Mouse (Mus musculus) hindbrain, embryonic 12.5 days (tissue): ENCODE results near the gene Hspbap1. TPM values are rescaled to one million over a fixed set of nuclear protein-coding genes. Genes with fewer than 3 reads are reported as not detected.

ENCODE experiments used
- ATAC-seq: fragments of 200-750 bp; cut with Nextera tagmentation; 2 replicates; pipeline ENCODE4 v1.8.0; 2017; ENCODE audit warnings: moderate TSS enrichment; ENCODE audit not compliant: low FRiP score
- H3K27ac ChIP-seq: fragments of 300-500 bp; sonication (generic); 2 replicates; pipeline ENCODE4 v1.5.1; 2016; ENCODE audit warnings: mild to moderate bottlenecking
- H3K27me3 ChIP-seq: fragments of 300-500 bp; sonication (generic); 2 replicates; pipeline ENCODE4 v1.6.1; 2016; ENCODE audit warnings: mild to moderate bottlenecking
- H3K36me3 ChIP-seq: fragments of 300-500 bp; sonication (generic); 2 replicates; pipeline ENCODE4 v1.6.1; 2016; ENCODE audit warnings: mild to moderate bottlenecking
- H3K4me1 ChIP-seq: fragments of 300-500 bp; sonication (generic); 2 replicates; pipeline ENCODE4 v1.6.1; 2016
- H3K4me2 ChIP-seq: fragments of 300-500 bp; sonication (generic); replicated peaks from 2 replicates; pipeline ENCODE4 v1.6.1; 2016; ENCODE audit warnings: mild to moderate bottlenecking
- H3K4me3 ChIP-seq: fragments of 300-500 bp; sonication (generic); 2 replicates; pipeline ENCODE4 v1.5.1; 2016; ENCODE audit warnings: mild to moderate bottlenecking
- H3K9ac ChIP-seq: fragments of 300-500 bp; sonication (generic); 2 replicates; pipeline ENCODE4 v1.6.1; 2016; ENCODE audit warnings: mild to moderate bottlenecking, moderate library complexity
- H3K9me3 ChIP-seq: fragments of 300-500 bp; sonication (generic); replicated peaks from 2 replicates; pipeline ENCODE4 v1.6.1; 2016; ENCODE audit warnings: mild to moderate bottlenecking
- WGBS: fragments of 180-500 bp; shearing (Covaris S2); methylation state at CpG from one replicate; pipeline ENCODE4 v1.1.7; 2016; 5-methylcytosine and 5-hydroxymethylcytosine counted together
- polyA plus RNA-seq: library from polyadenylated mRNA; unstranded; fragments of >200 nt; fragmentation: Nextera tagmentation; extraction: Ambion mirVana; gene quantifications from 2 replicates; pipeline ENCODE4 v1.2.1, GENCODE M21; 2016

Gene Hspbap1
- polyA plus RNA-seq, 1 experiment from 2014 or later, result 21.4 TPM

DNA sequence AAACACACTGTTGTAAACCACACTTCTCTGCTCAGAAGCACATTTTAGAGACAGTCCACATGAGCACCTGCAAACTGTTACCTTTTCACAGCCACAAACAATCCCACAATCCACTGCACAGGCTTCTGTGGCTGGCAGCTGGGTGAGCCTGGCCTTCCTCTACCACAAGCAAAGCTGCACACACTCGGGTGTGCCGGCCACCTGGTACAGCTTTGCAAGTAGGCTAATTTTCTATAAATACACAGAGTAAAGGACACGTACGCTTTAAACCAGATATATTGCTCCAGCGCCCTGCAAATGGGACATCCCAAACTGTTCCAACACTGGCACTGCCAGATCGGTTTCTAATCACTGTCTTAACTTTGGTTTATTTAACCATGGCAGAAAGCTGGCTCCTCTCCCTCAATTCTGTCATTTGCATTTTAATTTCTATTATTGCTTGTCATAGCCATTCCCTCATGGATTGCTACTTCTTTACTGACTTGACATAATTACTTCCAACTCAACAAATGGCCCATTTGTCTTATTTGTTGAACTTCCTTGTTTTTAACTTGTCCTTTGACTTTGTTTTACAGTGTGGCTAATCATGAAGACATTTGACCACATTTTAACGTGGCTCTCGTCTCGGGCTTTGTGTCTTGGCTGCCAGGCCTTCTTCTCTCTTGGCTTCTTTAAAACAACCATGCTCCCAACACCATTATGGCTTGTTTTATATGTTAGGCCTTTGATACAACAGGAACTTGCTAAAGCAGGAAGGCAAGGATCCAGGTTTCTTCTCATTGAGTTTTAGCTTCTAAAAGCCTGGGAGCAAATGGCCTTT lies 22.5 kb upstream of the Hspbap1 start:
- H3K27ac ChIP-seq, result no peak overlapping the region
- no peak overlapping the region for H3K9ac ChIP-seq
- H3K36me3 ChIP-seq, result no peaks in the 10 kb centered on the region
- no peak overlapping the region for H3K4me2 ChIP-seq
- no peaks in the 10 kb centered on the region for H3K4me1 ChIP-seq
- ATAC-seq, result no peak
- no peak overlapping the region for H3K4me3 ChIP-seq
- 91% methylated on average over 9 of the region's 9 CpGs for WGBS
- no peaks in the 10 kb centered on the region for H3K27me3 ChIP-seq
- no peaks in the 10 kb centered on the region for H3K9me3 ChIP-seq

DNA sequence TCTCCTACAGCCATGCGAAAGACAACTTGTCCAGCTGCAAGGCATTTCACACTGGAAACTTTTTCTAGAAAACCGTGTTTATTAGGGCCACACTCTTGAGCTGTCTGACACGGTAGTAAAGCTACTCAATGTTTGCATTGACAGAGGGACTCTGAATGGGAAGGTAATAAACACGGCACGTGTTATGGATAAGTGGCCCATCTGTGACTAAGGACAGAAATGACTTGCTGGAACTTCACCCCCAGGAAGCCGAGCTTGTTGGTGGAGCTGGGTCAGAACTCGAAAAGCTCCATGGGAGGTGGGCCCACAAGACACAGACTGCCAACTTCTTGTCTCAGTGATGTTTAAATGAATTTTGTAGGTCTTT lies 22.0 kb upstream of the Hspbap1 start:
- Histone ChIP-seq H3K4me3 (no peak overlapping the region), H3K9me3 (no peaks in the 10 kb centered on the region), H3K4me1 (no peaks in the 10 kb centered on the region), H3K27me3 (no peaks in the 10 kb centered on the region), H3K27ac (no peak overlapping the region), H3K36me3 (no peaks in the 10 kb centered on the region), H3K9ac (no peak overlapping the region), H3K4me2 (no peak overlapping the region)
- 92% methylated on average over 7 of the region's 7 CpGs for WGBS
- ATAC-seq, result no peak

DNA sequence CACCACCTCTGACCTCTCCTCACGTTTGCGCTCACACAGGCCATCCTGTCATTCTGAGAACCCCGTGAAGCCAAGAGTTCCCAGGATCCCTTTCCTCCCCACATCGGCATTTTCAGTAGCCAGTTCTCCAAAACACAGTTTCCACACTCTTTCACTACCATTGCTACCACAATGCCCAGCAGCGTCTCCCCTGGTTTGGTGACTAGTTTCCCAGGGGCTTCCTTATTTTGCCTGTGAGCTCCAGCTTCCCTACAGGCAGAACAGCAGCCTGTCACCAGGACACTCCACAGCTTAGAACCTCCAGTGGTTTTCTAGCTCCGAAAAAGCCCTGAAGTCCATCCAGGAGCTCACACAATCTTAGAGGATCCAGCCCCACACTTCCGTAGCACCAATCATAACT lies 20.8 kb upstream of the Hspbap1 start:
- H3K4me2 ChIP-seq, result no peak overlapping the region
- ATAC-seq, result no peak
- H3K4me3 ChIP-seq, result no peak overlapping the region
- WGBS, result 77% methylated on average over 7 of the region's 7 CpGs
- no peak overlapping the region for H3K27ac ChIP-seq
- no peaks in the 10 kb centered on the region for H3K4me1 ChIP-seq
- no peaks in the 10 kb centered on the region for H3K27me3 ChIP-seq
- no peaks in the 10 kb centered on the region for H3K36me3 ChIP-seq
- H3K9ac ChIP-seq, result no peak overlapping the region
- H3K9me3 ChIP-seq, result no peaks in the 10 kb centered on the region

DNA sequence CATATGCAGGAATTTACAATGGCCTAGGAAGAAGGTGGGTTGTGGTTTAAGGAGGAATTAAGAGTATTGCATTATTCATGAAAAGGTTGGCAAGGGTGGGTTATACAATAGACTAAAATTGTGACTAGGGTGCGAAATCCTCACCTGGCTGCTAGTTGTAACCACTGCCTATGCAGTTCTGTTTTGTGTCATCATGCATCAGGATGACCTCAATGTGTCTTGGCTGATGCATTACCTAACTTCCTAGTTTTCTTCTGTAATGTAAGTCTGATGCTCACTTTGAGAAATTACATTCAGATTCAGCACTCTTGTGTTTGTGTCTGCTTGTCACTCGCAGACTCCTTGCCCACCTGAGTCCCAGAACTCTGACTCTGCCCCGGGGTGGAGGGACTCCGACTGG lies 18.3 kb upstream of the Hspbap1 start:
- Histone ChIP-seq H3K9ac (no peak overlapping the region), H3K9me3 (no peaks in the 10 kb centered on the region), H3K4me3 (no peak overlapping the region), H3K36me3 (no peaks in the 10 kb centered on the region), H3K4me2 (no peak overlapping the region), H3K4me1 (0 out of 2 replicates have a peak, but pooled peaks cover 6% of the 10 kb centered on the region), H3K27me3 (no peaks in the 10 kb centered on the region), H3K27ac (no peak overlapping the region)
- 85% methylated on average over 4 of the region's 4 CpGs for WGBS
- no peak for ATAC-seq

DNA sequence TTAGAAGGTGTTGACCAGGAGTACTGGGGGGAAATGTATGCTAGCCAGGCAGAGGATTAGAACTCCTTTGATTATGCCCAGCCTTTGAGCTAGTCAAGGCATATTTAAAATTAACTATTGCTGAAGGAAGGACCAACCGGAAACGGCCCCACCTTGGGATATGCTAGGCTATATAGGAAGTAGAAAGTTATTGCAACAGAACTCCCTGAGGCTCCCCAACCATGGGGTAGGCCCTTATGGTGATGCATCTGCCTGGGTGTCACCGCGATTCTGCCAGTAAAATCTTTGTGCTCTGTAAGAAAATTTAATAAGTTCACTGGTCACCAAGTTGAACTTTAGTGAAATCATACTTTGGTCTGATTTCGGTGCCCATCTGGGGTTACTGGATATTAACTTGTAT lies 16.2 kb upstream of the Hspbap1 start:
- Histone ChIP-seq H3K36me3 (no peaks in the 10 kb centered on the region), H3K27me3 (no peaks in the 10 kb centered on the region), H3K4me3 (no peak overlapping the region), H3K4me1 (0 out of 2 replicates have a peak, but pooled peaks cover 6% of the 10 kb centered on the region), H3K9ac (no peak overlapping the region), H3K4me2 (no peak overlapping the region), H3K27ac (no peak overlapping the region), H3K9me3 (no peaks in the 10 kb centered on the region)
- no peak for ATAC-seq
- WGBS, result 95% methylated on average over 5 of the region's 5 CpGs

DNA sequence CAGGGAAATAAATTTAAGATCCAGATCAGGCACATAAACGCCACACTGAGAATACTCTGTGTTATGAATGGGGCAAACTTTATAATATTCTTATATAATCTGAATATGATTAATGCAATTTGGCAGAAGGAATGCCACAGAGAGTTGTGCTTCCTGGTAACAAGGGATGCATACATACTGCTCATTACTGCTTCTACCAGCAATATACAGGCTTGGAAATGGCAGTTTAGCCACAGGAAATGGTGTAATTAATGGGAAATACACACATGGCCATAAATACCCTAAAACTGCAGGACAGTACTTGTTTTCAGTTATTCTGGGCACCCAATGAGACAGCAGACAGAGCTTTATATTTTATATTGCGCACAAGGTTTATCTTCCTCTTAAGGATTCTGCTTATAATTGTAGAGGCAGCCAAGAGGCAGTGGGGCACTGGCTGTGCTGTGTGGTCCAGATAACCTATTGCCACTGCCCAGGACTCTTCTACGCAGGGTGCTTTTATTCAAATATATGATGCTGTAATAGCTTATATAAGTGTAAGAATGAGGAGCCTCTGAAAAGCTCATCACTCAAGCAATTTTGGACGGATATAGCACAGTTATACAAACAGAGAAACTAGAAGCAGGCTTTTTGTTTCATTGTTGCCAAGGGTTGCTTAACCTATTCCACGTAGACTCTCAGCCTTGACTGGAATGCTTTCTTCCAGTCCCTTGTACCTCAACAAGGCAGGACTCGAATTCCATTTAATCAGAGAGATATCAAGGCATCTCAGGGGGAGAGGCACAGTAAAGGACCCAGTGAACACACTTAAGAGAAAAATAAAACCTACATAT lies 14.5 kb upstream of the Hspbap1 start:
- Histone ChIP-seq H3K27me3 (no peaks in the 10 kb centered on the region), H3K4me1 (0 out of 2 replicates have a peak, but pooled peaks cover 6% of the 10 kb centered on the region), H3K4me2 (no peak overlapping the region), H3K36me3 (no peaks in the 10 kb centered on the region), H3K4me3 (no peak overlapping the region), H3K9me3 (no peaks in the 10 kb centered on the region), H3K27ac (no peak overlapping the region), H3K9ac (no peak overlapping the region)
- ATAC-seq, result no peak
- WGBS, result 85% methylated on average over 6 of the region's 6 CpGs

DNA sequence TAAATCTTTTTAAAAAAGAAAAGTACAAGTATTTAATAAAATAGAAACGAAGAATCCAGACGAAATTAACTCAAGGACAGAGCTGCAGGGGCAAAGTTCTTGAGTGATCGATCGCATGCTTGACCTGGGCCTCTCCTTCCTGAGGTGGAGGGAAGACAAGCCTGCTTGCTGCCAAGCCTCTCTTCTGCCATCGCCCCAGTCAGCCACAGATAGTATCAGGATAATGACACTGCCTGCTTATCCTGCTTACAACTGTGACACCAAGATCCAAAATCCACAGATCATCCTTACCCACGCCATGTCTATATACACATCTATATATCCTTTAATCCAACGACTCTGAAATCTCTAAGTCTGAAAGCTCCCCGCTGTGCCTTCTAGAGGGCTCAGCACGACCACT lies 13.5 kb upstream of the Hspbap1 start:
- no peaks in the 10 kb centered on the region for H3K36me3 ChIP-seq
- no peak for ATAC-seq
- H3K9me3 ChIP-seq, result no peaks in the 10 kb centered on the region
- H3K27me3 ChIP-seq, result no peaks in the 10 kb centered on the region
- whole genome bisulfite sequencing, result 88% methylated on average over 9 of the region's 9 CpGs
- H3K4me2 ChIP-seq, result no peak overlapping the region
- 0 out of 2 replicates have a peak, but pooled peaks cover 6% of the 10 kb centered on the region for H3K4me1 ChIP-seq
- no peak overlapping the region for H3K9ac ChIP-seq
- no peak overlapping the region for H3K4me3 ChIP-seq
- H3K27ac ChIP-seq, result no peak overlapping the region

DNA sequence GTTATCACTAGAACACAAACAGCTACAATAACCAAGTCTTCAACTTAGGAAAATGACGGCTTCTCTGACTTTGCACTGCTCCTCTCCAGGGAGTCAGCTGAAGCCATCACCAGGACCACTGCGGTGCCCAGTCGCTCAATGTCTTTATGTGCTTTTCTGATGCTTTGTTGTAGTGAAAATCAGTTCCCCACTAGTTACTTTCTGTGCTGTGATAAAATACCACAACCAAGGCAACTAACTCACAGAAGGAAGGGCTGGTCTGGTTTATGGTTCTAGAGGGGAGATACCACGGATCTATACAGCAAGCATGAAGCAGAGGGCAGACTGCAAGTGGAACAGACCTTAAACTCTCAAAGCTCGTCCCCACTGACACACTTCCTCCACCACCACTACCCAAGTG lies 10.8 kb upstream of the Hspbap1 start:
- Histone ChIP-seq H3K9ac (no peak overlapping the region), H3K36me3 (no peaks in the 10 kb centered on the region), H3K27me3 (no peaks in the 10 kb centered on the region), H3K27ac (no peak overlapping the region), H3K4me3 (no peak overlapping the region), H3K4me1 (0 out of 2 replicates have a peak, but pooled peaks cover 6% of the 10 kb centered on the region), H3K9me3 (no peaks in the 10 kb centered on the region), H3K4me2 (no peak overlapping the region)
- ATAC-seq, result no peak
- 91% methylated on average over 5 of the region's 5 CpGs for WGBS

DNA sequence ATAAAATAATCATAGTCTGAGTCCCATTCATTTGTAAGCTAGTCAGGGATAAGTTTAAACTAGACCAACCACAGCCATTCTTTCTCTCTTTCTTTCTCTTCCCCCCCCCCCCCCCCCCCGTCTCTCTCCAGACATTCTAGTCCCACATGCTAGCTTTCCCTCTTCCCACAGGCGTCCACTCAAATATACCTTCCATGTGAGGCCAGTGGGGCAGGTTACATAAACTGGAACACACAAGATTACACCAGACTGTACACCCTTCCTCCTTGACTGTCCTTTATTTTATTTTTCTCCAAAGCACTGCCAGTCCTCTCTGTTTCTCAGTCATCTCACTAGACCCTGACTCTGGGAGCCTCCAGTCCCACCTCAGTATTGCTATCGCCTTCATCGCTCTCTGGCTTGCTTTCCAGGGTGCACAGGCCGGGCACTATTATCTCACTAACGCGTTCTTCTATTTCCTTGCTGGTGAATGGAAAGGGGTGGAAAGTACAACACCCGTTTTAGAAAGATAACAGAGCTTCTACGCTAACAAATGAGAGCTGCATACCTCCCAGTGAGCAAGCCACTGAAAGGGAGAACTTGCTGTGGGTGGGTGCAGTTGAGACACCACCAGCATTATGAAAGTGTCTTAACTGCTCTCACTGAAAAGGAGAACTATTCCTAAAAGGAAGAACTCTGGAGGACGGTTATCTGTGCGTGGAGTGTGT lies 6.4 kb upstream of the Hspbap1 start:
- no peak for ATAC-seq
- no peaks in the 10 kb centered on the region for H3K36me3 ChIP-seq
- peaks cover 12% of the 10 kb centered on the region for H3K4me1 ChIP-seq
- no peak overlapping the region for H3K9ac ChIP-seq
- no peak overlapping the region for H3K4me3 ChIP-seq
- no peak overlapping the region for H3K4me2 ChIP-seq
- H3K27me3 ChIP-seq, result no peaks in the 10 kb centered on the region
- no peaks in the 10 kb centered on the region for H3K9me3 ChIP-seq
- 81% methylated on average over 11 of the region's 11 CpGs for WGBS
- no peak overlapping the region for H3K27ac ChIP-seq

DNA sequence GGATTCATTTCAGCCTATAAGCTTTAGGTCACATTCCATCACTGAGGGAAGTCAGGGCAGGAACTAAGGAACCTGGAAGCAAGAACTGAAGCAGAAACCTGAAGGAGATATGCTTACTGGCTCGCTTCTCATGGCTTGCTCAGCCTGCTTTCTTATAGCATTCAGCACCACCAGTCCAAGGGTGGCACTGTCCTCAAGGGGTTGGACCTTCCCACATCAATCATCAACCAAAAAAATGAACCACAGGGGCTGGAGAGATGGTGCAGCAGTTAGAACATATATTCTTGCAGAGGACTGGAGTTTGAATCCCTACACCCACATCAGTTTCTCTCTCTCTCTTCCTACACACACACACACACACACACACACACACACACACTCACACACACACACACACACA lies 5.2 kb upstream of the Hspbap1 start:
- H3K9me3 ChIP-seq, result no peaks in the 10 kb centered on the region
- H3K4me3 ChIP-seq, result no peak overlapping the region
- no peak overlapping the region for H3K27ac ChIP-seq
- H3K9ac ChIP-seq, result no peak overlapping the region
- no peak for ATAC-seq
- no peaks in the 10 kb centered on the region for H3K27me3 ChIP-seq
- H3K4me2 ChIP-seq, result no peak overlapping the region
- 73% methylated on average over 1 of the region's 1 CpGs for WGBS
- H3K36me3 ChIP-seq, result no peaks in the 10 kb centered on the region
- H3K4me1 ChIP-seq, result peaks cover 18% of the 10 kb centered on the region

DNA sequence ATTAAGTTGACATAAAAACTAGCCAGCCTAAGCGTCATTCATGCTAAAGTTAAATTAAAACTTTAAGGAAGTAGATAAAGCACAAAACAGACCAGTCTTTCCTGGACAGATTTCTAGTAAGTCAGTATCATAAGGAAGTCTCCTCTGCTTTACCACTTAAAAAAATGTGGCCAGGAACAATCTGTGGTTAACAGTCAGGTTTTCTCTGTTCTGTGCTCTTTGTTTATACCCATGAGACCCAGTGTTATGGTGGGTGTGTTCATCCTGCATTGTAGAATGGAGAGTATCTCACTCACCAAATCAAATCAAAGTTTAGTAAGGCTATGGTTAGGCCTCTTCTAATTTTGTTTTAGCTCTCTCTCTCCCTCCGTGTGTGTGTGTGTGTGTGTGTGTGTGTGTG lies 4.7 kb upstream of the Hspbap1 start:
- H3K27ac ChIP-seq, result no peak overlapping the region
- no peak overlapping the region for H3K4me2 ChIP-seq
- no peaks in the 10 kb centered on the region for H3K36me3 ChIP-seq
- no peak for ATAC-seq
- H3K4me3 ChIP-seq, result no peak overlapping the region
- peaks cover 18% of the 10 kb centered on the region for H3K4me1 ChIP-seq
- no peaks in the 10 kb centered on the region for H3K9me3 ChIP-seq
- WGBS, result 87% methylated on average over 2 of the region's 2 CpGs
- H3K27me3 ChIP-seq, result no peaks in the 10 kb centered on the region
- no peak overlapping the region for H3K9ac ChIP-seq

DNA sequence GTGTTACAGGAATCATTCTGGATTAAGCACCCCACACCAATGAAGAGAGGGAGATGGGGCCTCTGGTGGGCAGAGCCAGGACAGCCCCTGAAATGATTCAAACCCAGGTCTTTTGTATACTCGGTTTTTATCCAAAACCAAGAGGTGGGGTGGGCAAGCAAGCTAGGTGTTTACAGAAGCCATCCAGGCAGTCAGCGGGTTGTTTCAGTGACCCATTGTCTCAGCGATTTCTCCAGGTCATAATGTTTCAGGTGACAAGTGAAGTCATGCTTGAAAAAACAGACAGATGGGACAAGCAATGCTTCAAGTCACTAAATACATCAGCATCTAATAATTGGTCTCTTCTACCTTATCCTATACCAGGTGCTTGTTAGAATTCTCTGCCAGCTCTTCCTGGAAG lies 3.8 kb upstream of the Hspbap1 start:
- Histone ChIP-seq H3K27ac (no peak overlapping the region), H3K27me3 (no peaks in the 10 kb centered on the region), H3K36me3 (no peaks in the 10 kb centered on the region), H3K4me1 (peaks cover 26% of the 10 kb centered on the region), H3K4me3 (no peak overlapping the region), H3K9ac (no peak overlapping the region), H3K9me3 (no peaks in the 10 kb centered on the region), H3K4me2 (no peak overlapping the region)
- 81% methylated on average over 3 of the region's 3 CpGs for WGBS
- ATAC-seq, result no peak
